Mouse (Mus musculus): ENCODE data around the gene Ccdc82. TPM values are rescaled to one million over a fixed set of nuclear protein-coding genes. Genes with fewer than 3 reads are reported as not detected.

Ccdc82 gene
- total and polyA plus RNA-seq, 3 experiments: 9.5 to 11.9 (median 11.3) TPM

DNA sequence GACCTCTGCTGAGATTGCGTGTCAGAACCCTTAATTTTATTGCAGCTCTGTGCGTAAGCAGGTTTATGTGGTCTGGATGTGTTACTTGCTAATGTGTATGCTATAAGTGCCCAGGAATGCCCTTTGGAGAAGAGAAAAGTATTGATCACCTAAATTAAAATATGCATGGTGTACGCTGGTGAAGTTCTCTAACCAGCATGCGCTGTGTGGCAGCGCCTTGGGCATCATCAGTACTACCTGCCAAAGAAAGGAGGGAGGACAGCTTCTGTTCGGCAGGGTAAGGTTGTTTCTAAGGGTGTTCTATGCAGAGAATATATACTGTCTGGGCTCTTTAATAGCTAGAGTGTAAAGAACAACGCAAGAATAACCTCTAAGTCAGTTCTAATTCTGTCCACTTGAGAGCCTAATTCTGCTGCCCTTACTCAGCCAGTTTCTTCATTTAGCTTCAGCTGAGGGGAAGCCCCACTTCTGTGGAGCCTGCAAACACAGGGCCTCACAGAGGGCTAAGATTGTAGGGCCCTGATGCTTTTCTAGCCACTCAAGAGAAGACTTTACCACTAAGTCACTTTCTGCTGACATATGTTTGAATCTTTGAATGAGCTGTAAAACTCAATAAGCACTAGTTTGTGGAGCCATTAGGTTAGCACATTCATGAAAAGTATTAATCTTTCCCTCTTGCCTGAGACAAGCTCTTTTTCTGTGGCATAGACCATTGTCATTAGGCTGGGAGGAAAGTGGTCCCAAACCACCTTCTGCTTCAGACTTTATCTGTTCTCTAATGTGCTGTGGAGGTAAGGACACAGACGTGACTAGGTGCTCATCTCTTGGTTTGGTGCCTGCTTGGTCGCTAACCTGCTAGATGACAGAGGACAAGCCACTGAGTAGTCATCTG is 54.4 kb downstream of the Ccdc82 start:
- H3K36me3 ChIP-seq (replicated peaks in 1 of 2; ENCODE audit: control insufficient read depth in 1 of 2, insufficient read depth in 1 of 2, low read length in 1 of 2): peaks cover 0 to 2% of the 10 kb centered on the region in 2 experiments
- no peaks in the 10 kb centered on the region for H3K9me3 ChIP-seq (replicated peaks; ENCODE audit: low read length)
- dilution Hi-C loops (cut with MboI; ENCODE audit: extremely low pct_ligation_motif_present, extremely low pct_unique_long_range_greater_than_20kb, low sequenced_read_pairs) (no loop called here), in situ Hi-C loops (cut with MboI; ENCODE audit: low pct_ligation_motif_present, low pct_unique_long_range_greater_than_20kb, low sequenced_read_pairs) (no loop called here)
- H3K9ac ChIP-seq (ENCODE audit: insufficient read depth, low read depth): peak overlapping the region; percentile 91
- peak; percentile 70 for DNase-seq (ENCODE audit: extremely low read depth)
- TF ChIP-seq ZNF384 (IDR thresholded peaks at IDR 0.05; ENCODE audit: low read depth, low read length) (no peak), JUND (conservative IDR thresholded peaks at IDR 0.05; ENCODE audit: low read depth, low read length) (no peak), TBP (conservative IDR thresholded peaks at IDR 0.05; ENCODE audit: low read depth, low read length) (0 out of 2 replicates have a peak, but pooled peaks have one; percentile 51), JUN (IDR thresholded peaks at IDR 0.05; ENCODE audit: insufficient read depth, low read depth, low read length) (no peak), ETS1 (conservative IDR thresholded peaks at IDR 0.05; ENCODE audit: low read depth, low read length) (peak; percentile 70), TCF12 (IDR thresholded peaks at IDR 0.05; ENCODE audit: low read depth, low read length) (peak; percentile 62; the same call in 1 of the 2 replicates), CHD1 (IDR thresholded peaks at IDR 0.05; ENCODE audit: low read depth, low read length) (peak; percentile 95; the same call in 1 of the 2 replicates), MAFK (IDR thresholded peaks at IDR 0.05; ENCODE audit: insufficient replicate concordance, low read length) (peak; percentile 77; the same call in 1 of the 2 replicates), SIN3A (IDR thresholded peaks at IDR 0.05; ENCODE audit: low read length) (peak; percentile 88), BHLHE40 (IDR thresholded peaks at IDR 0.05; ENCODE audit: low read depth, low read length) (peak; percentile 61; the same call in 1 of the 2 replicates), ZC3H11A (IDR thresholded peaks at IDR 0.05; ENCODE audit: low read depth, low read length) (no peak), CTCF (conservative IDR thresholded peaks at IDR 0.05 in 1 of 2, IDR thresholded peaks at IDR 0.05 in 1 of 2; ENCODE audit: low read depth in 2 of 2, low read length in 2 of 2) (peak in 1 of 2 experiments; percentile 17; a peak in 2 of 4 replicates), UBTF (IDR thresholded peaks at IDR 0.05; ENCODE audit: low read depth, low read length) (no peak), ZMIZ1 (IDR thresholded peaks at IDR 0.05; ENCODE audit: low read depth, low read length) (0 out of 2 replicates have a peak, but pooled peaks have one; percentile 29), USF1 (IDR thresholded peaks at IDR 0.05; ENCODE audit: low read depth, low read length) (no peak), EP300 (IDR thresholded peaks at IDR 0.05; ENCODE audit: low read length) (peak; percentile 65; the same call in 1 of the 2 replicates), MAX (IDR thresholded peaks at IDR 0.05; ENCODE audit: low read length) (0 out of 2 replicates have a peak, but pooled peaks have one; percentile 18), RCOR1 (conservative IDR thresholded peaks at IDR 0.05; ENCODE audit: low read depth, low read length) (0 out of 2 replicates have a peak, but pooled peaks have one; percentile 41), IRF4 (IDR thresholded peaks at IDR 0.05; ENCODE audit: low read depth, low read length) (peak; percentile 52; the same call in 1 of the 2 replicates), SMC3 (IDR thresholded peaks at IDR 0.05; ENCODE audit: low read depth, low read length) (peak; percentile 28; the same call in 1 of the 2 replicates), MEF2A (IDR thresholded peaks at IDR 0.05; ENCODE audit: borderline replicate concordance, low read depth, low read length) (peak; percentile 96), RAD21 (IDR thresholded peaks at IDR 0.05; ENCODE audit: low read depth, low read length) (peak; percentile 34), POLR2A (IDR thresholded peaks at IDR 0.05; ENCODE audit: low read depth, low read length) (peak; percentile 20; the same call in 1 of the 2 replicates), MAZ (IDR thresholded peaks at IDR 0.05; ENCODE audit: low read depth, low read length) (0 out of 2 replicates have a peak, but pooled peaks have one; percentile 43), HCFC1 (IDR thresholded peaks at IDR 0.05; ENCODE audit: low read depth, low read length) (0 out of 2 replicates have a peak, but pooled peaks have one; percentile 31)
- no peaks in the 10 kb centered on the region for H3K27me3 ChIP-seq (replicated peaks)
- peak overlapping the region; percentile 97 for H3K4me2 ChIP-seq (ENCODE audit: insufficient read depth, low read depth, poor library complexity, severe bottlenecking)
- H3K4me3 ChIP-seq (replicated peaks in 1 of 3; ENCODE audit: low read depth in 2 of 3, low read length in 2 of 3, poor library complexity in 1 of 3): peak overlapping the region; percentile 64 to 89 (median 77)
- H3K4me1 ChIP-seq (ENCODE audit: control insufficient read depth in 1 of 2, insufficient read depth in 2 of 2): peaks cover 8 to 59% of the 10 kb centered on the region in 2 experiments
- H3K79me2 ChIP-seq (replicated peaks; ENCODE audit: control insufficient read depth, extremely low read depth, insufficient read depth, poor library complexity, severe bottlenecking): peaks cover 52% of the 10 kb centered on the region
- H3K27ac ChIP-seq (ENCODE audit: insufficient read depth, low read depth): peak overlapping the region; percentile 95
